Mouse (Mus musculus) right cerebral cortex, postnatal 25 days (tissue): ENCODE measurements around the gene Utrn.

Experiments used
- DNase-seq: peaks from one replicate; pipeline ENCODE4 v3.0.0; 2022

Utrn gene

DNA sequence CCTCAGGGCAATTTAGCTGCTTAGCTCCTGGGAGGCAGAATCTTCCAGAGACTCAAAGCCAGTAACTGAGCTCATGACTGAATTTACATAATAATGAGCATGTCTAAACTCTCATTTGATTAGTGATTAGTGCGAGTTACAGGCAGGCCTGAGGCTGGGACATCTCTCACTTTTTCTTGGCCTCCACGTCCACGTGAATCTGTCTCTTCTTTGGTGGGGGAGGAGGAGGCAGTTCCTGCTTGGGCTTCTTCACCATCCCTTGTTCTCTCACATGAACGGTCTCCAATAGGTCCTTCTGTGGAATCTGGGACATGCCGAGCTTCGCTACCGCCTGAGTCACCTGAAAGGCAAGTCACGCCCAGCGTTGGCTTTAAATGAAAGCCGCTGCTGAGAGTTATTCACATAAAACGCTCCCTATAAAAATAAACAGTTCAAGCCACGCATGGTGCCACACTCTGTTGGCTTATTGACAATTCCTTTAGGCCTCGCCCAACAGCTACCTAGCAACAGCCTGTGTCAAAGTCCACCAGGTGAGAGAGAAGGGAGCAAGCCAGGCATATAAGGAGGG is 143.0 kb downstream of the Utrn start:
- DNase-seq: no peak

DNA sequence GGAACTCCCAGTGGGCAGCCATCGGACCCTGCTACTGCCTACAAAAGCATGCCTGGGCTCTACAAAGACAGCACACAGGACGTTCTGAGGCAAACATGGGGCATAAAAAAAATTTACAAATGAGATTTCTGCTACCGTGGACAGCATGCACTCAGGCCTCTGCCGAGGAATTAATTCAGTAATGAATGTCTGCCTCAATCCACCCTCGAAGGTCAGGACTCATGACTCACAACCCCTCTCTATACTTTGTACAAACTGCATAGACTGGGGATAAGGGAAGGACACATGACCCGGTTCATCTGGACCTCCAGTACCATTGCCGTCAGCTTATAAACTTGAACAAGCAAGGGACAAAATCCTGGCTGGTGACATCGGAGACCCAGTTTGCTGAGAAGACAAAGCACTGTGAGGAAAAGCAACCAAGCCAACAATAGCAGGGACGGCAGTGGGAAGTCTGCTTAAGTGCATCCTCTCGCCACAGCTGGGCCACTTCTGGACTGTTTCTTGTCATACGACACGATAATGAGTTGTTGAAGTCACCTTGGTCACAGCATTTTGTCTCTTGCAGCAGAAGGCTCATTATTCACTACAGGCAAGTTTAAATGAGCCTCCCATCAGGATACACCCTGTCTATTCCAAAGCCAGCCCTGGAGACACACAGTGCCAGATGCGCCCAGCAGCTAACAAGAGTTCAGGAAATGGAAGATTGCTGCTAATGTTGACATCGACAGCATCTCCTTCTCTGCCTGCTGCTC is 144.7 kb downstream of the Utrn start:
- no peak for DNase-seq

DNA sequence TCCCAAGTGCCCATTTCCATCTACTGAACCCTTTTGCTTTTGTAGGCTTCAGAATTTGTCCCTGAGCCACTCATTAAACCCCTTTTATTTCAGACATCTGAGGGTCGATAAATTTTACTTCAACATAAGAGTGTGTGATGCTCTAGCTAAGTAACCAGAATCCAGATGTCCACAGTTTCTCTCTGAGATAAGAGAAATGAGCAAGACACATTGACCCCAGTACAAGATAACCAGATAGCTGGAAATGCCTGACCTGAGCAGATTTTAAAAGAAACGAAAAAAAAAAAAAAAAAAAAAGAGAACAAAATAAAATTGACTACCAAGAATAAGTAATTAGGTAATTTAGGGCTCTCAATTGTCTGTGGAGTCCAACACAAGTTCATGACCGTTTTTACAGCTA is 145.9 kb downstream of the Utrn start:
- DNase-seq: no peak

- DNase-seq: no peak
These were observed 147.1 kb downstream of the Utrn start for GRCm38 (mm10) chr10:12722111-12722510.

GRCm38 (mm10) chr10:12718386-12718785 is 150.8 kb downstream of the Utrn start:
- DNase-seq: no peak

GRCm38 (mm10) chr10:12717381-12717780 is 151.8 kb downstream of the Utrn start:
- no peak for DNase-seq

DNA sequence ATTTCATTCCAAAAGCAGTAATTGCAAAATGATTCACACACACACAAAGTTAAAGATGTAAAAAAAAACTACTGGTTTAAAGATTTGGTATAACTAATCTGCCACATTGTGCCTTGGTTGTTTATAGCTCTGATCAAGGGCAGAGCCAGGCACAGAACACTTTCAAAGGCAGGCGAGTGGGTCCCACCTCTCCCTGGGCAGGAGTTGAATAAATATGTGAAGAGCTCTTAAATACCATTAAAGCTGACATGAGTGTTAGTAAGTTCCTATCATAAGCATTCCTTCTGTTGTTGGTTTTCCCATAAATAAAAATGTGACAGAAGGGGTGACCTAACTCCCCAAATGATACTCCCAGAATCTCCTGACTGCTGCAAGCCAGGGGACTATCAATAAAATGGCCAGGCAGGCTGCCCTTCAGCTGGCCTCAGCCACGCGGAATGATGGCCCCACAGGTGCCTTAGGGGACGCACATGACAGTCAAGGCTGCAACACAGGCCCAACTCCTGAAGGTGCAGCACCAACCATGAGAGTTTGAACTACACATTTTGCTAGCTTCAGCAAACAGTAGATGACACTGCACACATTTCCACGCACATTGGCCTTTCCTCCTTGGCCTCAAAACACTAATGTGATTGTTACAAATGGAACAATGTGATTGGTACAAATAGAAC is 152.4 kb downstream of the Utrn start:
- no peak for DNase-seq

DNA sequence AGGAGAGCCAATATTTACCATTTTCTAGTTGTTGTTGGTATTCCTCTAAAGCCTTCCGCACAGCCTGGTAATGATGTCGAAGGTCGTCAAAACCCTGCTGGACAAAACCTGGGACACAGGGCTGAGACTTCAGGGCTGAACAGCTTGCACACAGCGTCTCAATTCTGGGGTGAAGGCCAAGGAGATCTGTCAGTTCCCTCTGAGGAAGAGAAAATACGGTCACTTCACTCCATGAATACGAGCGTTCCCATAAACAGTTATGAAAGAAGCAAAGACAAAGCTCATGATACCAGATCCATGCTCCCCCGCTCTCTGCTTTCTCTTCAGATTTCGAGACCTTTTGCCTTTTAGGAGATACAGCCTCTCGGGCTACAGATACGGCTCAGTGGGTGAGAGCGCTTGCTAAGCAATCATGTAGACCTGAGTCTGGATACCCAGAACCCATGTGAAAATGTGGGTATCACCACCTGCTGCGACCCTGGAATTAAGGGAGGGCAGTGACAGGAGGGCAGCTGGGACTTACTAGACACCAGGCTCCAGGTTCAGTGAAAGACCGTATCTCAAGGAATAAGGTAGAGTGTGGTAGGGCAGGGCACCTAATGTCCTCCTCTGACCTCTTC is 155.8 kb downstream of the Utrn start:
- DNase-seq: no peak

DNA sequence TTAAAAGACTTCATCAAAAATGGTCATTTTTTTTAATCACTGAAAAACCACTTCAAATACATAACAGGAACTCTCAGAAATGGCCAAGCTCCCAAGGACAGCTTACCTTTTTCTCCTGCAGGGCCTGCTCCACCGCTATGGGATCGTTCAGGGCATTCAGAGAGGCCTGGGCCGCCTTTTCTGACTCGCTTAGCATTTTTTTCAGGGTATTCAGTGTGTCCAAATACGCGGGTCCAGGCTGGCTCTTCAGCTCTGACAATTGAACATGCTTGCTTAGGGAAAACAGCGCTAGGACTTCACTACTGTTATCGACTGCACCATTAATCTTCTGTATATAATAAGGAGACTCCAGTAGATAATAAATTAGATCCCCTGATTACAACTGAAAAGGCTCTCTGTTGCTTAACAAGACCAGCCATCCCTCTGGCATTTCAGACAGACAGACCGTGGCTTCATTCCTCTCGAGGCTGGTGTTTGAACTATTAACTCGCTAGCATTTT is 157.8 kb downstream of the Utrn start:
- DNase-seq: no peak

DNA sequence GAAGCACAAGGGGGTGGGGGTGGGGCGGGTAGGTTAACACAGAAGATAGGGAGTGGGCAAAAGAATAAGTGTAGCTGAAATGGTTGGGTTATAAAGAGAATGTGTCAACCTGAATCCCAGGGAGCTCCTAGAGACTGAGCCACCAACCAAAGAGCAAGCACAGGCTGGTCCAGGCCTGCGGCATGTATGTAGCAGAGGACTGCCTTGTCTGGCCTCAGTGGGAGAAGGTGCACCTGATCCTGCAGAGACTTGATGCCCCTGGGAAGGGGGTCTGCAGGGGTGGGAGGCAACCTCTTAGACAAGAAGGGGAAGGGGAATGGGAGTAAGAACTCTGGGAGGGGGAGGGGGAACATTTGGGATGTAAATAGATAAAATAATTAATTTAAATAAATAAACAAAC is 162.6 kb downstream of the Utrn start:
- no peak for DNase-seq

GRCm38 (mm10) chr10:12705990-12706389 is 163.2 kb downstream of the Utrn start:
- no peak for DNase-seq

DNA sequence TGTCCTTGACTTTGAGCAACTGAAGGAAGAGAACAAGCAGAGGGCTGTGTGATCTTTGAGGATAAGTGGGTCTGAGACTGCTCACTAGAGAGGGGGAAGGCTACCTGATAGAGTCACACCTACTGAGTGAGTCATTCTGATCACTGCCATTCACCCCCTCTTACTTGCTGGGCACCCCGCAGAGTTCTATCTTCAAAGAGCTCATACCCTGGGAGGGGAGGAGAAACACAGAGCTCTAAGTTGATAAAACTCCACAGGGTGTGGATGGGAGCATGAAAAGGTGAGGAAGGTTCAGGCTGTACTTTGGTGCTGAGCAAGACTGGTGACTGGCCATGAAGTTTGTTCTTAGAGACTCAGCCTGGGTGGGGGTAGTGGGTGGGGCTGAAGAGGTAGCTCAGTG is 164.9 kb downstream of the Utrn start:
- DNase-seq: no peak

- DNase-seq: no peak
These were observed 165.6 kb downstream of the Utrn start for GRCm38 (mm10) chr10:12703526-12703925.

DNA sequence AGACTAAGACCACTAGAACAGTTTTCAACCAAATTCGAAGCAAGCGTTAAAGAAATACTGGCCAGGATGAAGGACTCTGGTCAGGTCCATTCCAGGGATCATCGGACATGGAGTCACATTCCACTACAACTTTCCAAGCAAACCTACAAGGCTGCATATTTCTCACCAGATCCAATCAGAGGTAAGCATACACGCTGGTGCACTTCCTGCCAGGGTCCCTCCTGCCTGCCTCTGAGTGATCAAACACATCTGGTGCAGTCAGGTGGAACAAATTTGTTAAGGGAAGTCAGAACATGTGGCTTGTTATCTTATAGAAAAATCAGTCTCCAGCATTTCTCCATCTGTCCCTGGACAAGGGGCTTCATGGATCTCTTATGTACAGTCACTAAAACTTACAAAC is 167.0 kb downstream of the Utrn start:
- no peak for DNase-seq

DNA sequence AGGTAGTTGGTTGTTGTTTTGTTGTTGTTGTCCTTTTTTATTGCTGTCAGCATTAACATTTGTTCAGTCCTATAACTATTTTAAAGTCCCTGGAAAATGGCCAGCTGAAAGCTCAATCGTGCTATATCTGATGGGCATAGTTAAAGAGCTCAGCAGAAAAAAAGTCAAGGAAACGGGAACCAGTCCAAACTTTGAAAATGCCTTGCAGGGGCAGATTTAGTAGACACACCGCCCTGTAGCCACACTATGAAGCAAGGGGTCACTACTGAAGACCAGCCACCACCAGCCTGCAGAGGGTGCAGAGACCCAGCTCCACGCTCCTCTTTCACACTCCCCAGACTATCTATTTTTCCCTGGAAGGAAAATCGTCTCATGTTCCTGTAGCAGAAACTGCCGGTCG is 167.5 kb downstream of the Utrn start:
- no peak for DNase-seq

DNA sequence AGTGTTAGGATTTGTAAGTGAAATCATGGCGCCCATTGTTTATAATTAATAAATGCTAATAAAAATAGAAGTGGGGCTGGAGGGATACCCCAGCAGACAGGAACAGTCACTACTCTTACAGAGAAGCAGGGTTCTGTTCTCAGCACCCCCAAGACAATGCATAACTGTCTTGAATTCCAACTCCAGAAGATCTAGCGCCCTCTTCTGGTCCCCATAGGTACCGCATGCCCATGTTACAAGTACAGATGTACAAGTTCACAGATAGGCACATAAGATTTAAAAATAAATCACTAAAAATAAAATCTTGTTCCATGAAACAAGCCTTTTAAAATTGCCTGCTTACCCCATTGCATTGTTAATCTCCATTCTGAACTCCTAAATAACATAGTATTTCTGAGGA is 168.6 kb downstream of the Utrn start:
- DNase-seq: no peak

- no peak for DNase-seq
These were observed 171.3 kb downstream of the Utrn start for GRCm38 (mm10) chr10:12697902-12698301.

GRCm38 (mm10) chr10:12696704-12697103 is 172.5 kb downstream of the Utrn start:
- DNase-seq: no peak

DNA sequence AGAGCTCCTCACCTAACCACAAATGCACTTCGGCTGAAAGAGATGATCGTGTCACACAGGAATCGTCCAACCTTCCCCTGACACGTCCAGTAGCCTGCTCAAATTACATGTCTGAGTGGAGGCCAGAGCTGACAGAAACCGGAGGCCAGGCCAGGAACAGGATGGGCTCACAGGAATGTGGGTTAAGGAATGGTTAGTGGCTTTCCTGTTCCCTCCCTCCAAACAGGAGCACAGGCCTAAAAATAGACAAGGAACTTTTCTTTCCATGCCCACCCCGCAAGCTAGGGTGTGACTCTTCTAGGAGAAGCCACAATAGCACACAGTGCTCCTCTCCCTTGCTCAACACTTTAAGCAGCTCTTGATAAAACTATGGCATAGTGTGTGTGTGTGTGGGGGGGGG is 174.4 kb downstream of the Utrn start:
- DNase-seq: no peak

GRCm38 (mm10) chr10:12690601-12691000 is 178.6 kb downstream of the Utrn start:
- DNase-seq: peak; percentile 51

DNA sequence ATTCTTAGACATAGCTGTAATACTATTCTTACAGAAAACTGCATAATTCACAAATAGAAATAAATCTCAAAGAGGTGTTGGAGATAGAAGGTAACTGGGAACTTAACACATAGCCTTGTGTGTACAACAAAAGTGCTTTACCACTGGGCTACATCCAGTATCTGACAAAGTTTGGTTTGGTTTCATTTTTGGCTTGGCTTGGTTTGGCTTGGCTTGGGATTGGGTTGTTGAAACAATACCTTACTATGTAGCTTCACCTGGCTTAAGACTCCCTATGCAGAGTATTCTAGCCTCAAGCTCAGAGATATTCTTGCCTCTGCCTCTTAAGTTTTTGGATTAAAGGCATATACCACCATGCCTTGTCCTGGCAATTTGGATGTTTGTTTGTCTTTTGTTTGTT is 183.5 kb downstream of the Utrn start:
- DNase-seq: no peak

DNA sequence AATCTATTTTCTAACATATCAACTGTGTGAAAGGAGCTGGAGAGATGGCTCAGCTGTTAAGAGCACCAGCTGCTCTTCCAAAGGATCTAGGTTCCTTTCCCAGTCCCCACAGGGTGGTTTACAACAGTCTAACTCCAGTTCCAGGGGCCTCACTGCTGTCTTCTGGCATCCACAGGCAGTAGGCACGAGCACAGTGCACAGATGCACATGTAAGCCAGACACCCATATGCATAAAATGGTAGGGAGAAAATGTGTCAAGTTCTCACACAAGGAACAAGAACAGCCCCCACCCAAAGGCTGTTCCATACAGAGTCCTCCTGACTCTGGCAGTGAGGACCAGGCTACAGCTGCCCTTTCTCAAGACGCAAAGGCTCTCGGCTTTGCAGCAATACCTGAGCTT is 185.1 kb downstream of the Utrn start:
- DNase-seq: peak; percentile 5

DNA sequence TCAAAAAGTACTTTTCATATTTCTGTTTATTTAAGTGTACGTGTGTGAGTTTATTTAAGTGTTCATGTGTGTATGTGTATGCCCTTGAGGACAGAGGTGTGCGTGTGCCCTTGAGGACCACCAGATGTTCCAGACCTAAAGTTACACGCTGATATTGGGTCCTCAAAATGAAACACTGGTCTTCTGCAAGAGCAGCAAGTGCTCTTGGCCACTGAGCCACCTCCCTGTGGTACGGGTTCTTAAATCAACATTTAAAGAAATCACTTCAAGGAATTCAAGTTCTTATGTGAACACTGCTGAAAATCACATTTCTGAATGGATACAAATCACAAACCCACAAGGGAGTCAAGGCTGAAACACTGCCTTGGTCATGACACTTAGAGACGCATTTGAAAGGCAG is 195.9 kb downstream of the Utrn start:
- no peak for DNase-seq

DNA sequence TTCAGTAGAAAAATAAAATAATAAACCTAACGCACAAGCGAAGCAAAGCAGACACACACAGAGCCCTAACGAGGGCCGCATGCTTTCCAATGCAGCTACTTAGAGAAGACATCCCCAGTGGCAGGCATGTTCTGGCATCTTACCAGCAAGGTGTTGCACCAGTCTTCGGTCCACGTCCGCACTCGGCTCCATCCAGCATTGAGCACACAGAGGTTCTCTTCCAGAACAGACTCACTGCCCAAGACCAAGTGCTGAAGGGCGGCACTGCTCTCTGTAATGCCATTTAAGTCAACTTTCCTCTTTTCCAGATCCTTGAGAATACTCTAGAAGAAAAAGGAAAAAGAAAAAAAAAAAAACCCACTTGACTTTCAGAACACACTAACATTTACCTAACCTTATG is 197.6 kb downstream of the Utrn start:
- DNase-seq: no peak
